Mouse (Mus musculus) forebrain, embryonic 11.5 days (tissue): ENCODE measurements around the gene Tnk1. TPM values are rescaled to one million over a fixed set of nuclear protein-coding genes. Genes with fewer than 3 reads are reported as not detected.
A peak's percentile ranks its signal among the peaks of the same experiment; 100 is the strongest.

Experiments used
- ATAC-seq: fragments of 200-750 bp; cut with Nextera tagmentation; replicated peaks from 2 replicates; pipeline ENCODE4 v1.8.0; 2017; ENCODE audit warnings: moderate TSS enrichment; ENCODE audit not compliant: low FRiP score
- DNase-seq: peaks from one replicate; pipeline ENCODE4 v3.0.0-alpha.2; 2017; ENCODE audit warnings: low spot score
- H3K27ac ChIP-seq: fragments of 300-500 bp; sonication (generic); 2 replicates; pipeline ENCODE4 v1.5.1; 2014; ENCODE audit warnings: low read depth, low read length
- H3K27me3 ChIP-seq: fragments of 300-500 bp; sonication (generic); 2 replicates; pipeline ENCODE4 v1.6.1; 2014; ENCODE audit warnings: mild to moderate bottlenecking, low read length, mixed read lengths; ENCODE audit not compliant: control insufficient read depth, insufficient read depth
- H3K36me3 ChIP-seq: fragments of 300-500 bp; sonication (generic); 2 replicates; pipeline ENCODE4 v1.6.1; 2014; ENCODE audit warnings: mild to moderate bottlenecking, low read length, moderate library complexity, mixed read lengths; ENCODE audit not compliant: control insufficient read depth, insufficient read depth
- H3K4me1 ChIP-seq: fragments of 300-500 bp; sonication (generic); replicated peaks from 2 replicates; pipeline ENCODE4 v1.6.1; 2014; ENCODE audit warnings: low read length, mixed read lengths; ENCODE audit not compliant: control insufficient read depth, insufficient read depth
- H3K4me2 ChIP-seq: fragments of 300-500 bp; sonication (generic); 2 replicates; pipeline ENCODE4 v1.6.1; 2014; ENCODE audit warnings: low read depth, mild to moderate bottlenecking, low read length, moderate library complexity, mixed read lengths; ENCODE audit not compliant: severe bottlenecking
- H3K4me3 ChIP-seq: fragments of 300-500 bp; sonication (generic); 2 replicates; pipeline ENCODE4 v1.5.1; 2014; ENCODE audit warnings: low read depth, low read length
- H3K9ac ChIP-seq: fragments of 300-500 bp; sonication (generic); 2 replicates; pipeline ENCODE4 v1.6.1; 2014; ENCODE audit warnings: low read length
- H3K9me3 ChIP-seq: fragments of 300-500 bp; sonication (generic); 2 replicates; pipeline ENCODE4 v1.6.1; 2016; ENCODE audit warnings: low read length, mixed read lengths; ENCODE audit not compliant: control insufficient read depth
- WGBS: fragments of 180-500 bp; shearing (Covaris S2); extraction: QIAGEN DNeasy Blood & Tissue Kit; methylation state at CpG from one replicate; pipeline ENCODE4 v1.1.7; 2014; 5-methylcytosine and 5-hydroxymethylcytosine counted together
- polyA plus RNA-seq: library from polyadenylated mRNA; unstranded; fragments of >200 nt; fragmentation: Nextera tagmentation; extraction: Ambion mirVana; gene quantifications from 2 replicates; pipeline ENCODE4 v1.2.1, GENCODE M21; 2014

Tnk1 gene
- polyA plus RNA-seq, 1 experiment from 2014 or later = 0.73 TPM

GRCm38 (mm10) chr11:69838714-69839104 is 19.8 kb downstream of the Tnk1 start:
- H3K36me3 ChIP-seq = no peaks in the 10 kb centered on the region
- H3K9ac ChIP-seq = peak overlapping the region; percentile 58
- no peaks in the 10 kb centered on the region for H3K9me3 ChIP-seq
- DNase-seq (no peak), ATAC-seq (peak; percentile 4)
- H3K27me3 ChIP-seq = no peaks in the 10 kb centered on the region; the same call in 1 of the 2 replicates
- peaks cover 30% of the 10 kb centered on the region for H3K4me1 ChIP-seq
- peak overlapping the region; percentile 48; the same call in 1 of the 2 replicates for H3K27ac ChIP-seq
- H3K4me3 ChIP-seq = peak overlapping the region; percentile 73
- peak overlapping the region; percentile 73 for H3K4me2 ChIP-seq
- WGBS = 1% methylated on average over 7 of the region's 7 CpGs

DNA sequence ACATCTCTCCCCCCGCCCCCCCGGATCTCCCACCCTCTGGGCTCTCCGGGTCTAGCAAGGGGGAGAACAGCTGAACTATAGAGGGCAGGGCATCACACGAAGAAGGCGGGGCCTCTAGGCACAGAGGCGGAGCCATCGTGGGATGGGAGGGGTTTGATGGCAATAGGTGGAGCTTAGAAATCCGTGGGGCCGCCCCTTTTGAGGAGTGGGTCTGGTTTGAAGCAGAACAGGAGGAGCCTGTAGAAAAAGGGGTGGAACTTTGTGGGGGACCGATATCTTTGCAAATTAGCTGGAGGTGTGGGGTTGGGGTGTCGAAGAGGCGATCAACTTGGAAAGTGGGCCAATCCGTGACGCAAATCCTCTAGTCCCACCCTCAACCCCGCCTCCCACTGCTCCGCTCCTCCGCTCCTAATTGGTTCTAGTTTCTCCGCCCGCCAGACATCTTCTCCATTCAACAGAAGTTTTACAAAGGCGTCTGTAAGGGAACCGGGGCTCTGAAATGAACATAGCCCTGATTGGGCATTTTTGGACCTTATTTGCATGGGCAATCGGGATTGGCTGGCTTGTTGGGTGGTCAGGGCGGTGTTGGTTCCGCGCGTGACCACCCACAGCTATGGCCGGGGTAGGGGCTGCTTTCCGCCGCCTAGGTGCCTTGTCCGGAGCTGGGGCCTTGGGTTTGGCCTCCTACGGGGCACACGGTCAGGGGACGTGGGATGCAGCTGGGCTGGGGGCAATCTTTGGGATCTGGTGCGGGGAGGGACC is 20.4 kb downstream of the Tnk1 start, which contains the start of gene Tmem256:
Tmem256 (plus strand) TSS at position 563 of the 762 bp plus-strand sequence.
- Histone ChIP-seq H3K4me1 (peaks cover 30% of the 10 kb centered on the region), H3K36me3 (no peaks in the 10 kb centered on the region), H3K9me3 (no peaks in the 10 kb centered on the region), H3K4me2 (peak within 1 kb of the TSS; percentile 92), H3K4me3 (peak within 1 kb of the TSS; percentile 73), H3K27ac (peak within 1 kb of the TSS; percentile 83), H3K9ac (peak within 1 kb of the TSS; percentile 89), H3K27me3 (no peaks in the 10 kb centered on the region; the same call in 1 of the 2 replicates)
- ATAC-seq (peak; percentile 87), DNase-seq (peak; percentile 97)
- WGBS = under 1% methylated on average over 34 of the region's 34 CpGs

DNA sequence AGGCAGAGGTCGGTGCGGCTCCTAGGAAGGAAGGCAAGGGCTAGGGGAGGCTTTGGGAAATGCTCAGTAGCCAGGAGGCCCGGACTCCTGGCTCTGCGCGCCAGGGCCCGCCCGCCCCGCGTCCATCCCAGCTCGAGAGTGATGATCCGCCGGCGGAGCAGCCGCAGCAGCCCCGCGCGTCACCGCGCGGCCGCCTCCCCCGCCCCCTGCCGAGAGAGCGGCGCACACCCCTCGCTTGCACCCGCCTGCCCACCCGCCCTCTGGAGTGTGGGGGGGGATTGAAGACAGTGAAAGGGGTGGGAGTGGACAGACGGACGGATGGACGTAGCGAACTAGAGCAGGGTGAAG is 21.0 kb downstream of the Tnk1 start, which contains the start of gene Nlgn2:
Nlgn2 (minus strand) TSS at position 181 of the 348 bp plus-strand sequence.
- H3K4me2 ChIP-seq = peak within 1 kb of the TSS; percentile 92
- H3K4me3 ChIP-seq = peak within 1 kb of the TSS; percentile 73
- no peaks in the 10 kb centered on the region for H3K36me3 ChIP-seq
- WGBS = under 1% methylated on average over 24 of the region's 32 CpGs
- DNase-seq = no peak
- ATAC-seq = peak; percentile 44; the same call in 1 of the 2 replicates
- H3K4me1 ChIP-seq = peaks cover 30% of the 10 kb centered on the region
- H3K9ac ChIP-seq = peak within 1 kb of the TSS; percentile 89
- no peaks in the 10 kb centered on the region; the same call in 1 of the 2 replicates for H3K27me3 ChIP-seq
- H3K27ac ChIP-seq = peak within 1 kb of the TSS; percentile 83
- no peaks in the 10 kb centered on the region for H3K9me3 ChIP-seq

- Histone ChIP-seq H3K4me2 (peak overlapping the region; percentile 92), H3K9me3 (no peaks in the 10 kb centered on the region), H3K4me1 (peaks cover 30% of the 10 kb centered on the region), H3K4me3 (peak overlapping the region; percentile 73), H3K27ac (peak overlapping the region; percentile 83), H3K9ac (peak overlapping the region; percentile 89), H3K27me3 (no peaks in the 10 kb centered on the region; the same call in 1 of the 2 replicates), H3K36me3 (no peaks in the 10 kb centered on the region)
- DNase-seq (peak; percentile 76), ATAC-seq (peak; percentile 2; the same call in 1 of the 2 replicates)
- under 1% methylated on average over 50 of the region's 52 CpGs for WGBS
Measured at GRCm38 (mm10) chr11:69836703-69837576, 21.6 kb downstream of the Tnk1 start.

DNA sequence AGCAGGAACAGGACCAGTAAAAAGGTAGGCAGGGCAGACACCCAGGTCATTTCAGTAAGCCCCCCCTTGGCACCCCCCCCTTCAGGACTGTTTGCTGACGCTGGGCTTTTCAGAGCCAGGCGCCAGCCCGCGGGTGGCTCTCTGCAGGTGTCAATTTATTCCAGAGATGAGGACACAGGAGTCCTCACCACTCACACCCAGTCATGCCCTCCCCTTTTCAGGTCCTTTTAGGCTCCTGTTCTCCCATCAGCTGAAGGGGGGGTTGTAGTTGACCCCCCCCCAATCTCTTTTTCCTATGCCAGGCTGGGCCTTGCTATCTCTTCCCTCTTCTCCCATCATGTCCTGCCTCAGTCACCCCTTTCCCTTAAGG is 22.6 kb downstream of the Tnk1 start:
- Histone ChIP-seq H3K4me1 (peaks cover 30% of the 10 kb centered on the region), H3K36me3 (no peaks in the 10 kb centered on the region), H3K4me3 (peak overlapping the region; percentile 73), H3K27me3 (no peaks in the 10 kb centered on the region; the same call in 1 of the 2 replicates), H3K27ac (no peak overlapping the region), H3K9ac (peak overlapping the region; percentile 89; the same call in 1 of the 2 replicates), H3K9me3 (no peaks in the 10 kb centered on the region), H3K4me2 (peak overlapping the region; percentile 92)
- ATAC-seq (no peak), DNase-seq (no peak)
- WGBS = 0% methylated on average over 4 of the region's 4 CpGs

DNA sequence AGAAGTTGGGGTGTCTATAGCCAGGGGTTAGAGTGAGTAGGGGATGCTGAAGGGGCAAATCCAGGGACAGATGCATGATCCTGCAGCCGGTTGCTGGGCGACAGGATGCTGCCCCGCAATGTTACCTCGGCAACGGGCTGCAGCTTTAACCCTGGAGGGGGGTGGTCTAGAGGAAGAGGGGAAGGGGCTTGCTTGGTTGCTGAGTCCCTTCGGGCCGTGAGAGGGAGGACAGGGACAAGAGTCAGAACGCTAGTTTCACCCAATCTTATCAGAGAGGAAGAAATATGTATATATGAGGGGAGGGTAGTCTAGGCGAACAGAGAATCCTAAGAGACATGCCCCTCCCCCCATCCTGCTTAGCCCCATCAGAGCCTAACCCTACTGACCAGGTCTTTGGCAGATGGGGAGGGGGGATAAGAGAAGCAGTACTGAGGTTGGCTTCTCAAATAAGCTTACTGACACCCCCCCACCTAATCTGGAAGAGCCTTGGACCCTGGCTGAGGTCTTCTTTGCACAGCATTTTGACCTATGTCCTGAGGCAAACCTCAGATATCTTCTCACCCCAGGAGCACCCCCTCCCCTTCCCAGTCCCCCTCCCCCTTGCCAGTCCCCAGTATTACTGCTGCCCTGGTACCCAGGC is 23.1 kb downstream of the Tnk1 start:
- no peaks in the 10 kb centered on the region for H3K36me3 ChIP-seq
- no peak overlapping the region for H3K27ac ChIP-seq
- ATAC-seq = no peak
- peak; percentile 71 for DNase-seq
- peaks cover 30% of the 10 kb centered on the region for H3K4me1 ChIP-seq
- H3K9ac ChIP-seq = peak overlapping the region; percentile 89
- WGBS = 4% methylated on average over 9 of the region's 9 CpGs
- H3K4me2 ChIP-seq = peak overlapping the region; percentile 92
- no peaks in the 10 kb centered on the region; the same call in 1 of the 2 replicates for H3K27me3 ChIP-seq
- peak overlapping the region; percentile 73 for H3K4me3 ChIP-seq
- no peaks in the 10 kb centered on the region for H3K9me3 ChIP-seq

DNA sequence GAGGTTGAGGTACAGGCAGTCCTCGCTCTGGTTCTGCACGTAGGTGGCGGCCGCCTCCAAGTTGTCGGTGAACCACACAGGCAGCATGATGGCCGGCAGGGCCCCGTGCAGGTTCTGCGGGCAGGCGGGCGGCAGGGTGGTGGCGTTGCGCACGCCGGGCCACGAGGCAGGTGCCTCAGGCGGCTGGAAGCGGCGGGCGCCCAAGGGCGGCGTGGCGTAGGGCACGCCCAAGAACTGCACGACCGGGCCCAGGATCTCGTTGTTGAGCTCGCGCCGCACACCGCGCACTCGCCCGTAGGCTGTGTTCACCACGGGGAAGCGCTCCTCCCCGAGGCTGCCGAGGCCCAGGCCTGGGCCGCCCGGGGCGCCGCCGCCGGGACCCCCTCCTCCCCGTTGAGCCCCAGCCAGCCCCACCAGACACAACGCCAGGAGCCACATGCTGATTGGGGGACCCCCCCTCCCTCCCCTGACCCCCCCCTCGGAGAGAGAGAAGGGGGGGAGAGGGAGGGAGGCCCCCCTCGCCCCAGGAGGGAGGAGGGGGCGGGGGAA is 24.5 kb downstream of the Tnk1 start:
- Histone ChIP-seq H3K9ac (peak overlapping the region; percentile 65), H3K4me3 (peak overlapping the region; percentile 73), H3K4me2 (peak overlapping the region; percentile 92), H3K27ac (no peak overlapping the region), H3K36me3 (no peaks in the 10 kb centered on the region), H3K4me1 (peaks cover 30% of the 10 kb centered on the region), H3K9me3 (no peaks in the 10 kb centered on the region), H3K27me3 (no peaks in the 10 kb centered on the region; the same call in 1 of the 2 replicates)
- DNase-seq (peak; percentile 70), ATAC-seq (no peak)
- WGBS = 6% methylated on average over 47 of the region's 48 CpGs

DNA sequence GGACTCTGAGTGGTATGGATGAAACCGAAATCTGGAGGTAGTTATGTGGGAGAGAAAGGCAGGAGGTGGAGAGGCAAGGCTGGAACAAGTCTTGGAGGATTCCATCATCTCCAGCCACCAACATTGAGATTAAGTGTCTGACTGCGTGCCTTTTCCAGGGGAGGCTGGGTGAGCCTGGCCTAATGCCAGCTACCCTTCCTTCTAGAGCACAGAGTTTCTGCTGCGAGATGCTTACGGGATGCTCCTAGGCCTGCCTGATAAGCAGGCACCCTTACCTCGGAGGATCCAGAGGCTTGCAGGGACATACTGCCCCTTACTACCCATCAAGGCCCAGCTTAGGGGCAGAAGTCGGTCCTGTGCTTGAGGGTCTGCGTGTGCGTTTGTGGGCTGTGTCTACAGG is 25.0 kb downstream of the Tnk1 start:
- DNase-seq (no peak), ATAC-seq (no peak)
- 64% methylated on average over 8 of the region's 8 CpGs for WGBS
- H3K9me3 ChIP-seq = no peaks in the 10 kb centered on the region
- peak overlapping the region; percentile 73 for H3K4me3 ChIP-seq
- no peaks in the 10 kb centered on the region; the same call in 1 of the 2 replicates for H3K27me3 ChIP-seq
- peak overlapping the region; percentile 65 for H3K9ac ChIP-seq
- peaks cover 30% of the 10 kb centered on the region for H3K4me1 ChIP-seq
- H3K27ac ChIP-seq = no peak overlapping the region
- no peaks in the 10 kb centered on the region for H3K36me3 ChIP-seq
- peak overlapping the region; percentile 92; the same call in 1 of the 2 replicates for H3K4me2 ChIP-seq
